Mouse (Mus musculus) G1E (cell line): Measurements from ENCODE around the gene Tenm2. TPM values are rescaled to one million over a fixed set of nuclear protein-coding genes. Genes with fewer than 3 reads are reported as not detected.

ENCODE experiments used
- ATAC-seq: 2 replicates; pipeline ENCODE4 v1.8.0; 2016; ENCODE audit warnings: mild to moderate bottlenecking; ENCODE audit not compliant: insufficient number of reproducible peaks, poor library complexity, low FRiP score, severe bottlenecking; ENCODE audit errors: extremely low read depth
- DNase-seq: peaks from one replicate; pipeline ENCODE4 v3.0.0; 2012; ENCODE audit warnings: low spot score
- H3K27me3 ChIP-seq: 2 replicates; pipeline ENCODE4 v1.6.1; 2012; ENCODE audit warnings: mild to moderate bottlenecking, low read length, inconsistent platforms; ENCODE audit not compliant: insufficient read depth
- H3K36me3 ChIP-seq: replicated peaks from 2 replicates; pipeline ENCODE3; 2012; ENCODE audit warnings: mild to moderate bottlenecking, inconsistent platforms
- H3K4me1 ChIP-seq: 2 replicates; pipeline ENCODE4 v1.6.1; 2012; ENCODE audit warnings: low read depth, low read length, inconsistent platforms, mixed read lengths; ENCODE audit not compliant: insufficient read depth
- H3K4me3 ChIP-seq: 2 replicates; pipeline ENCODE4 v1.5.1; 2012; ENCODE audit warnings: low read depth, mild to moderate bottlenecking, inconsistent platforms, low read length, moderate library complexity, mixed read lengths
- H3K9me3 ChIP-seq: replicated peaks from 2 replicates; pipeline ENCODE4 v1.6.1; 2012; ENCODE audit warnings: inconsistent platforms
- CTCF ChIP-seq: IDR thresholded peaks from 2 replicates; pipeline ENCODE4 v1.5.1; 2012; ENCODE audit warnings: low read depth, low read length, inconsistent platforms, mixed read lengths
- GATA1 ChIP-seq: IDR thresholded peaks from 2 replicates; pipeline ENCODE4 v1.6.1; 2012; ENCODE audit warnings: borderline replicate concordance, low read length, inconsistent platforms, mixed read lengths
- GATA2 ChIP-seq: IDR thresholded peaks from 2 replicates; pipeline ENCODE4 v1.6.1; 2012; ENCODE audit warnings: low read depth, low read length, inconsistent platforms, borderline replicate concordance
- POLR2AphosphoS5 ChIP-seq: IDR thresholded peaks from 2 replicates; pipeline ENCODE4 v1.6.1; 2012; ENCODE audit warnings: low read depth, low read length, inconsistent platforms; ENCODE audit not compliant: insufficient replicate concordance
- TAL1 ChIP-seq: conservative IDR thresholded peaks from 2 replicates; pipeline ENCODE4 v1.6.1; 2012; ENCODE audit warnings: low read depth, low read length, inconsistent platforms, mixed read lengths
- polyA plus RNA-seq: library from polyadenylated mRNA; stranded (reverse); fragments of >175 nt; gene quantifications from 2 replicates; pipeline ENCODE4 v1.2.3, GENCODE M21; 2012
- total RNA-seq, 2 experiments: library from RNA; stranded (forward) in 1 of 2; stranded (reverse) in 1 of 2; fragments of 200-1000 nt in 1 of 2; fragments of >200 nt in 1 of 2; fragmentation: Nextera tagmentation in 1 of 2; gene quantifications; 2 replicates each; pipeline ENCODE4 v1.2.3; 2014 to 2017

Tenm2 gene
- total and polyA plus RNA-seq, 3 experiments: 0.44 TPM; not detected in 2

GRCm38 (mm10) chr11:36635082-36635481 is 600.7 kb downstream of the Tenm2 start:
- Histone ChIP-seq H3K4me1 (no peaks in the 10 kb centered on the region), H3K4me3 (no peak overlapping the region), H3K36me3 (no peaks in the 10 kb centered on the region), H3K27me3 (no peaks in the 10 kb centered on the region), H3K9me3 (peaks cover 16% of the 10 kb centered on the region)
- no peak for ATAC-seq
- TF ChIP-seq GATA1 (no peak), GATA2 (no peak), POLR2AphosphoS5 (no peak), CTCF (no peak), TAL1 (no peak)
- no peak for DNase-seq

DNA sequence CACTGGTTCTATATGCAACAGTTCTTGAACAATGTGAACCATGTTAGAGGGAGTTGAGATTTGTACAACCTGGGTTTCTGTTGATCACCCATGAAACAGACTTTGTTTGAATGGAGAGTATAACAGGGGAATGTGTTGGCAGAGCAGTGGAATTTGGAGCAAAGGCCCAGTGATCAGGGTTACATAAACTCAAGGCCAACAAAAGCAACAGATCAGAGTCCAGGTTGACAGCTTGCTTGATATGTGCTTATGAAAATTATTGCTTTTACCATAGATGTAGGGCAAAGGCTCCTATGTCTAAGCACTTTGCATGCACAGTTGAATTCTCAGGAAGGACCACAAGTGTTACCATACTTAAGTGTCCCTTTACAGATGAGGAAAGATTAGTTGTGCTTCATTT is 603.6 kb downstream of the Tenm2 start:
- Histone ChIP-seq H3K36me3 (no peaks in the 10 kb centered on the region), H3K4me1 (no peaks in the 10 kb centered on the region), H3K9me3 (peaks cover 25% of the 10 kb centered on the region), H3K4me3 (no peak overlapping the region), H3K27me3 (no peaks in the 10 kb centered on the region)
- ATAC-seq: no peak
- TF ChIP-seq TAL1 (no peak), POLR2AphosphoS5 (no peak), GATA1 (no peak), GATA2 (no peak), CTCF (no peak)
- no peak for DNase-seq

- ATAC-seq (no peak), DNase-seq (no peak)
- Histone ChIP-seq H3K36me3 (no peaks in the 10 kb centered on the region), H3K27me3 (no peaks in the 10 kb centered on the region), H3K9me3 (0 out of 2 replicates have a peak, but pooled peaks cover 4% of the 10 kb centered on the region), H3K4me3 (no peak overlapping the region), H3K4me1 (no peaks in the 10 kb centered on the region)
- no peak for TF ChIP-seq GATA2
- TF ChIP-seq CTCF: no peak
- no peak for TF ChIP-seq GATA1
- no peak for TF ChIP-seq POLR2AphosphoS5
- TF ChIP-seq TAL1: no peak
Measured at GRCm38 (mm10) chr11:36613807-36614206, 622.0 kb downstream of the Tenm2 start.

DNA sequence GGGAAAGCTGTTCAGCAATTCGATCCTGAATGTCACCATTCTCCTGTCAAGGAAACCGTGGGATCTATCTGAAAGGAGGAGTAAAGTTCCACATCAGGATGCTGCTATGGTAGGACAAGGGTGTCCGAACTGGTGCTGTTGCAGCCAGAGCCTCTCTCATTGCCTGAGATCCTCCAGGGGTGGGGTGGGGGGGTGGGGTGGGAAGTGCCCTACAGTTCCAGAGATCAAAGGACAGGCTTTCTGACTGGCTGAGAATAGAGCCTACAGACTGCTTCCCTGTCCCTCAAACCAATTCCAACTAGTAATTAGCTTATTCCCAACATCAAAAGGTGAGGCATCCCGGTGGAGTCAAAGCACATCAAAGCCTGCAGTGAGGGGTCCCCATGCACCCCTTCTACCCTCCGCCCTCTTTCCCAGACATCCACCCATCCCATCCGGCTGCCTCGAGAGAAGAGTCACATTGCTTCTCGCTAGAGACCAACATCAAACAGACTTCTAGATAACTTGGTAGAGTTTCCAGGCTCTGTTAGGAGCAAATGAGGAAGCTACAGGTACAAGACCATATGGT is 630.9 kb downstream of the Tenm2 start:
- H3K36me3 ChIP-seq: no peaks in the 10 kb centered on the region
- no peaks in the 10 kb centered on the region for H3K27me3 ChIP-seq
- no peak for TF ChIP-seq GATA1
- TF ChIP-seq TAL1: no peak
- TF ChIP-seq POLR2AphosphoS5: no peak
- TF ChIP-seq GATA2: no peak
- TF ChIP-seq CTCF: no peak
- H3K9me3 ChIP-seq: peaks cover 9% of the 10 kb centered on the region; the same call in 1 of the 2 replicates
- H3K4me1 ChIP-seq: no peaks in the 10 kb centered on the region
- ATAC-seq (no peak), DNase-seq (no peak)
- no peak overlapping the region for H3K4me3 ChIP-seq

DNA sequence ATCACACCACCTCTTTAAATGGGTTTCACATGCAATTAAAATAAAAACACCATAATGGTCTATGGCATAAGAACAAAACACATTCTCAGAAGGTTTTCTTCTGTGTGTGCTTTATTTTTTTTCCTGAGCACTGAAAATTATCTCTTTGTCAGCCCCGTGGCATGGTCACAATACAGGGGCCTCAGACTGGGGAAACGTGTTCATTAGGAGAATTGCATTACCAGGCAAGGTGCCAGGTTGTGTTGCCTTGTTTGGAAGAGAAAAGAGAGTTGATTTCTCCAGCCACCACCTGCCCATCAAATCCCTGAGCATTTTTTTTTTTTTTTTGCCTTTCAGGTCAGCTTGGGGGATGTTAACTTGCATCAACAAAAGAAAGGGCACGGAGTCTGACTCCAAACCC is 631.5 kb downstream of the Tenm2 start:
- ATAC-seq (no peak), DNase-seq (no peak)
- H3K9me3 ChIP-seq: peaks cover 9% of the 10 kb centered on the region; the same call in 1 of the 2 replicates
- H3K27me3 ChIP-seq: no peaks in the 10 kb centered on the region
- TF ChIP-seq GATA2: no peak
- H3K36me3 ChIP-seq: no peaks in the 10 kb centered on the region
- H3K4me3 ChIP-seq: no peak overlapping the region
- no peaks in the 10 kb centered on the region for H3K4me1 ChIP-seq

GRCm38 (mm10) chr11:36592471-36592870 is 643.3 kb downstream of the Tenm2 start:
- DNase-seq (no peak), ATAC-seq (no peak)
- H3K36me3 ChIP-seq: no peaks in the 10 kb centered on the region
- H3K9me3 ChIP-seq: no peaks in the 10 kb centered on the region; the same call in 1 of the 2 replicates
- no peak overlapping the region for H3K4me3 ChIP-seq
- TF ChIP-seq GATA1: no peak
- no peak for TF ChIP-seq CTCF
- TF ChIP-seq TAL1: no peak
- TF ChIP-seq GATA2: no peak
- TF ChIP-seq POLR2AphosphoS5: no peak
- no peaks in the 10 kb centered on the region for H3K27me3 ChIP-seq
- no peaks in the 10 kb centered on the region for H3K4me1 ChIP-seq

- no peak overlapping the region for H3K4me3 ChIP-seq
- ATAC-seq (no peak), DNase-seq (no peak)
- H3K9me3 ChIP-seq: peaks cover 19% of the 10 kb centered on the region
- no peaks in the 10 kb centered on the region for H3K27me3 ChIP-seq
- no peaks in the 10 kb centered on the region for H3K36me3 ChIP-seq
- TF ChIP-seq POLR2AphosphoS5 (no peak), TAL1 (no peak), GATA2 (no peak), GATA1 (no peak), CTCF (no peak)
- no peaks in the 10 kb centered on the region for H3K4me1 ChIP-seq
Measured at GRCm38 (mm10) chr11:36566146-36566545, 669.6 kb downstream of the Tenm2 start.

DNA sequence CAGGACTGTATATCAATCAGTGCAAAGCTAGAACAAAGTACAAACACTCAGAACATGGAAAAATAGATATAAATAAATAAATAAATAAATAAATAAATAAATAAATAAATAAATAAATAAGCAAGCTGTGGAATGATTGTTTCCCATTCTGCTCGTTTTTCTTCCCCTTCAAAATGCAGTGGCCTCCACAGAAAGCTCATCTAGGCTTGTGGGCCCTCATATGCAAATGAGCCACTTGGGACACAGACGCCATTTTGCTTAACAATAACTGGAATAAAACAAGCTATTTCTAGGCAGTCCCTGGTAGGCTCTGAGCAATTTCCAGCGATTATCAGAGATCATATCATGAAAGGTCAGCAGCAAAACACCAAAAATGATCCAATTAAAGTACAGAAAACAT is 672.9 kb downstream of the Tenm2 start:
- Histone ChIP-seq H3K4me3 (no peak overlapping the region), H3K27me3 (no peaks in the 10 kb centered on the region), H3K4me1 (no peaks in the 10 kb centered on the region), H3K9me3 (peaks cover 17% of the 10 kb centered on the region), H3K36me3 (no peaks in the 10 kb centered on the region)
- no peak for TF ChIP-seq TAL1
- TF ChIP-seq POLR2AphosphoS5: no peak
- TF ChIP-seq GATA2: no peak
- TF ChIP-seq GATA1: no peak
- no peak for TF ChIP-seq CTCF
- DNase-seq: no peak
- ATAC-seq: no peak
